Mouse (Mus musculus) ES-E14 (cell line): ENCODE measurements at regions not wholly inside any gene's neighbourhood (a gene's known extent, or its start where the extent isn't known, plus 50 kb on each side); places are given as distances from the start of the nearest gene placed in this dataset.

ENCODE experiments used
- CHD2 ChIP-seq: IDR thresholded peaks from 2 replicates; pipeline ENCODE4 v1.6.1; 2014; ENCODE audit warnings: mild to moderate bottlenecking, low read depth, low read length, inconsistent platforms
- HCFC1 ChIP-seq: IDR thresholded peaks from 2 replicates; pipeline ENCODE4 v1.6.1; 2012; ENCODE audit warnings: low read length, inconsistent platforms, borderline replicate concordance; ENCODE audit not compliant: insufficient read depth
- MAFK ChIP-seq: IDR thresholded peaks from 2 replicates; pipeline ENCODE4 v1.6.1; 2014; ENCODE audit warnings: mild to moderate bottlenecking, low read depth, low read length, inconsistent platforms; ENCODE audit not compliant: insufficient read depth
- ZC3H11A ChIP-seq: IDR thresholded peaks from 2 replicates; pipeline ENCODE4 v1.6.1; 2012; ENCODE audit warnings: low read depth, mild to moderate bottlenecking, inconsistent platforms, low read length, borderline replicate concordance
- ZNF384 ChIP-seq: IDR thresholded peaks from 2 replicates; pipeline ENCODE4 v1.6.1; 2012; ENCODE audit warnings: low read depth, low read length, inconsistent platforms

GRCm38 (mm10) chr2:28304712-28305111 lies 111.9 kb downstream of the Olfm1 start:
- no peak for TF ChIP-seq CHD2
- peak; percentile 50; the same call in 1 of the 2 replicates for TF ChIP-seq ZC3H11A
- no peak for TF ChIP-seq HCFC1
- no peak for TF ChIP-seq MAFK
- TF ChIP-seq ZNF384 = no peak
